Mouse (Mus musculus): Measurements from ENCODE around the gene Myadm. TPM values are rescaled to one million over a fixed set of nuclear protein-coding genes. Genes with fewer than 3 reads are reported as not detected.

The Myadm gene
- total and polyA plus RNA-seq, 3 experiments = 0.62 to 7.4 TPM; not detected in 1

- H3K9me3 ChIP-seq (replicated peaks; ENCODE audit: insufficient read depth, low read length) = no peaks in the 10 kb centered on the region
- TF ChIP-seq POLR2AphosphoS5 (IDR thresholded peaks at IDR 0.05; ENCODE audit: borderline replicate concordance, low read depth, low read length) (no peak), MAX (IDR thresholded peaks at IDR 0.05; ENCODE audit: low read length) (no peak), ETS1 (IDR thresholded peaks at IDR 0.05; ENCODE audit: low read depth, low read length) (no peak), SIN3A (IDR thresholded peaks at IDR 0.05; ENCODE audit: low read length) (no peak), CHD2 (IDR thresholded peaks at IDR 0.05; ENCODE audit: low read length) (no peak)
- no peaks in the 10 kb centered on the region for H3K36me3 ChIP-seq (ENCODE audit: control insufficient read depth in 1 of 2, insufficient read depth in 2 of 2, low read length in 2 of 2)
- no peak overlapping the region for H3K9ac ChIP-seq (ENCODE audit: control insufficient read depth, low read depth, low read length, poor library complexity, severe bottlenecking)
- no peak for DNase-seq (ENCODE audit: low read depth, low spot score)
- no peaks in the 10 kb centered on the region for H3K79me2 ChIP-seq (ENCODE audit: control insufficient read depth, insufficient read depth, low read length, poor library complexity)
- H3K4me1 ChIP-seq (ENCODE audit: control insufficient read depth in 1 of 2, insufficient read depth in 2 of 2, low read length in 2 of 2) = no peaks in the 10 kb centered on the region
- no peak overlapping the region for H3K27ac ChIP-seq (ENCODE audit: control insufficient read depth, low read depth, low read length)
- H3K4me3 ChIP-seq (ENCODE audit: control insufficient read depth in 1 of 2, insufficient read depth in 1 of 2, low read depth in 2 of 2, low read length in 2 of 2) = no peak overlapping the region
- no peaks in the 10 kb centered on the region; a peak in 2 of 4 replicates for H3K27me3 ChIP-seq (ENCODE audit: control insufficient read depth in 1 of 2, insufficient read depth in 2 of 2, low read length in 2 of 2)
Observed at GRCm38 (mm10) chr7:3260701-3261100, 28.2 kb upstream of the Myadm start.

GRCm38 (mm10) chr7:3261446-3261845 is 27.4 kb upstream of the Myadm start:
- H3K4me3 ChIP-seq (ENCODE audit: control insufficient read depth in 1 of 2, insufficient read depth in 1 of 2, low read depth in 2 of 2, low read length in 2 of 2) = no peak overlapping the region
- no peak for DNase-seq (ENCODE audit: low read depth, low spot score)
- H3K27me3 ChIP-seq (ENCODE audit: control insufficient read depth in 1 of 2, insufficient read depth in 2 of 2, low read length in 2 of 2) = no peaks in the 10 kb centered on the region; a peak in 2 of 4 replicates
- no peak overlapping the region for H3K9ac ChIP-seq (ENCODE audit: control insufficient read depth, low read depth, low read length, poor library complexity, severe bottlenecking)
- no peaks in the 10 kb centered on the region for H3K9me3 ChIP-seq (replicated peaks; ENCODE audit: insufficient read depth, low read length)
- H3K4me1 ChIP-seq (ENCODE audit: control insufficient read depth in 1 of 2, insufficient read depth in 2 of 2, low read length in 2 of 2) = no peaks in the 10 kb centered on the region
- no peaks in the 10 kb centered on the region for H3K79me2 ChIP-seq (ENCODE audit: control insufficient read depth, insufficient read depth, low read length, poor library complexity)
- TF ChIP-seq CHD2 (IDR thresholded peaks at IDR 0.05; ENCODE audit: low read length) = no peak
- TF ChIP-seq GATA1 (IDR thresholded peaks at IDR 0.05; ENCODE audit: low read depth, low read length) = no peak
- TF ChIP-seq POLR2AphosphoS2 (IDR thresholded peaks at IDR 0.05; ENCODE audit: low read length) = no peak
- no peak for TF ChIP-seq USF2 (IDR thresholded peaks at IDR 0.05; ENCODE audit: borderline replicate concordance in 1 of 2, insufficient read depth in 1 of 2, low read depth in 1 of 2, low read length in 2 of 2)
- no peak for TF ChIP-seq MAZ (IDR thresholded peaks at IDR 0.05; ENCODE audit: low read depth, low read length)
- no peak for TF ChIP-seq KAT2A (conservative IDR thresholded peaks at IDR 0.05; ENCODE audit: low read depth, low read length)
- no peak for TF ChIP-seq UBTF (IDR thresholded peaks at IDR 0.05; ENCODE audit: borderline replicate concordance, insufficient read depth, low read depth, low read length)
- TF ChIP-seq MYB (IDR thresholded peaks at IDR 0.05; ENCODE audit: low read depth, low read length) = no peak
- TF ChIP-seq HCFC1 (IDR thresholded peaks at IDR 0.05; ENCODE audit: low read depth, low read length) = no peak
- TF ChIP-seq TAL1 (IDR thresholded peaks at IDR 0.05; ENCODE audit: low read length) = no peak
- TF ChIP-seq MXI1 (IDR thresholded peaks at IDR 0.05; ENCODE audit: low read depth, low read length) = no peak
- TF ChIP-seq ZKSCAN1 (IDR thresholded peaks at IDR 0.05; ENCODE audit: low read depth, low read length) = no peak
- TF ChIP-seq USF1 (IDR thresholded peaks at IDR 0.05; ENCODE audit: low read depth, low read length) = no peak
- TF ChIP-seq NELFE (IDR thresholded peaks at IDR 0.05; ENCODE audit: low read depth, low read length) = no peak
- no peak overlapping the region for H3K27ac ChIP-seq (ENCODE audit: control insufficient read depth, low read depth, low read length)
- no peaks in the 10 kb centered on the region for H3K36me3 ChIP-seq (ENCODE audit: control insufficient read depth in 1 of 2, insufficient read depth in 2 of 2, low read length in 2 of 2)
